Mouse (Mus musculus) liver, embryonic 14.5 days (tissue): ENCODE measurements around the gene Als2cr12.

Source experiments
- CTCF ChIP-seq: IDR thresholded peaks from 2 replicates; pipeline ENCODE4 v1.5.1; 2016; ENCODE audit warnings: antibody characterized with exemption, low read depth, control low read depth
- EP300 ChIP-seq: IDR thresholded peaks from 2 replicates; pipeline ENCODE4 v1.6.1; 2016; ENCODE audit warnings: antibody characterized with exemption, low read depth

- TF ChIP-seq CTCF = no peak
- no peak for TF ChIP-seq EP300
Observed at GRCm38 (mm10) chr1:58711365-58712016, 15.7 kb upstream of the Als2cr12 start, which contains the start of gene Cflar.
